Mouse (Mus musculus): ENCODE results near the gene 6030468B19Rik.

DNA sequence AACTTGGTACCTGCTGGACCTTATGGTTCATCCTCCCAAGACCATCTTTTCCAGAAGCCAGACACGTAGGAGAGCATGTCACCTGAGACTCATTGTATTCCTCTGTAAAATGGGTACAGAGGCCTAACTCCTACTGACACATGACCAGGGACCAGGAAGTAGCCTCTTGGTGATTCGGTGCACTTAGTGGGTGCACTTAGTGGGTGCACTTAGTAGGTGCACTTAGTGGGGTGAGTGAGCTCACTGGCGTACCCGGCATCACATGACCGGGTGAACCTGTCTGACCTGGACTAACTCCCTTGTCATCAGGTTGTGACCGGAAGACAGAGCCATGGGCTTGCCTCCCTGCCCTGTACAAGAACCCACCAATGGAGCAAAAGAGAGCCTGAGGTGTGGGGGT lies 9.3 kb downstream of the 6030468B19Rik start:
- no peak for TF ChIP-seq POLR2A (IDR thresholded peaks at IDR 0.05; ENCODE audit: low read depth, low read length)
- no peak for TF ChIP-seq CTCF (IDR thresholded peaks at IDR 0.05; ENCODE audit: extremely low read depth, insufficient read depth, insufficient read length, insufficient replicate concordance)

Data from spleen, adult 2 months (tissue).